Mouse (Mus musculus): ENCODE results near the gene Ccdc148. TPM values are rescaled to one million over a fixed set of nuclear protein-coding genes. Genes with fewer than 3 reads are reported as not detected.

Gene Ccdc148
- polyA plus RNA-seq, 1 experiment from 2014 or later: 1.0 TPM

- no peak overlapping the region for H3K9ac ChIP-seq (ENCODE audit: low read length)
- no peak for ATAC-seq (replicated peaks; ENCODE audit: extremely low read depth, insufficient read depth, low FRiP score)
- H3K4me1 ChIP-seq (ENCODE audit: control insufficient read depth, insufficient read depth, low read length): no peaks in the 10 kb centered on the region
- no peaks in the 10 kb centered on the region for H3K27me3 ChIP-seq (ENCODE audit: control insufficient read depth, insufficient read depth, low read length)
- H3K27ac ChIP-seq (ENCODE audit: low read length): no peak overlapping the region
- H3K4me3 ChIP-seq (ENCODE audit: low read length): no peak overlapping the region
- H3K9me3 ChIP-seq (replicated peaks; ENCODE audit: control insufficient read depth, low read length): no peaks in the 10 kb centered on the region
- no peaks in the 10 kb centered on the region for H3K36me3 ChIP-seq (ENCODE audit: control insufficient read depth, insufficient read depth)
- H3K4me2 ChIP-seq (ENCODE audit: low read depth, low read length): no peak overlapping the region
- 92% methylated on average over 2 of the region's 2 CpGs for WGBS
These were observed 234.9 kb downstream of the Ccdc148 start for GRCm38 (mm10) chr2:58925551-58925950.

- Histone ChIP-seq H3K36me3 (ENCODE audit: control insufficient read depth, insufficient read depth) (no peaks in the 10 kb centered on the region), H3K4me1 (ENCODE audit: control insufficient read depth, insufficient read depth, low read length) (no peaks in the 10 kb centered on the region), H3K4me2 (ENCODE audit: low read depth, low read length) (no peak overlapping the region), H3K9ac (ENCODE audit: low read length) (no peak overlapping the region), H3K4me3 (ENCODE audit: low read length) (no peak overlapping the region), H3K27ac (ENCODE audit: low read length) (no peak overlapping the region), H3K27me3 (ENCODE audit: control insufficient read depth, insufficient read depth, low read length) (no peaks in the 10 kb centered on the region), H3K9me3 (replicated peaks; ENCODE audit: control insufficient read depth, low read length) (0 out of 2 replicates have a peak, but pooled peaks cover under 1% of the 10 kb centered on the region)
- ATAC-seq (replicated peaks; ENCODE audit: extremely low read depth, insufficient read depth, low FRiP score): no peak
- 63% methylated on average over 4 of the region's 4 CpGs for WGBS
These were observed 242.1 kb downstream of the Ccdc148 start for GRCm38 (mm10) chr2:58918351-58918750.

- H3K36me3 ChIP-seq (ENCODE audit: control insufficient read depth, insufficient read depth): no peaks in the 10 kb centered on the region
- H3K4me3 ChIP-seq (ENCODE audit: low read length): no peak overlapping the region
- 92% methylated on average over 9 of the region's 9 CpGs for WGBS
- peaks cover 4% of the 10 kb centered on the region; the same call in 1 of the 2 replicates for H3K4me1 ChIP-seq (ENCODE audit: control insufficient read depth, insufficient read depth, low read length)
- H3K27ac ChIP-seq (ENCODE audit: low read length): no peak overlapping the region
- no peak for ATAC-seq (replicated peaks; ENCODE audit: extremely low read depth, insufficient read depth, low FRiP score)
- no peak overlapping the region for H3K4me2 ChIP-seq (ENCODE audit: low read depth, low read length)
- 0 out of 2 replicates have a peak, but pooled peaks cover 2% of the 10 kb centered on the region for H3K9me3 ChIP-seq (replicated peaks; ENCODE audit: control insufficient read depth, low read length)
- no peaks in the 10 kb centered on the region for H3K27me3 ChIP-seq (ENCODE audit: control insufficient read depth, insufficient read depth, low read length)
- H3K9ac ChIP-seq (ENCODE audit: low read length): no peak overlapping the region
These were observed 248.1 kb downstream of the Ccdc148 start for GRCm38 (mm10) chr2:58912339-58912738.

GRCm38 (mm10) chr2:58906814-58907516, 253.5 kb downstream of the Ccdc148 start:
- Histone ChIP-seq H3K9ac (ENCODE audit: low read length) (peak overlapping the region; percentile 60), H3K36me3 (ENCODE audit: control insufficient read depth, insufficient read depth) (no peaks in the 10 kb centered on the region), H3K4me3 (ENCODE audit: low read length) (peak overlapping the region; percentile 40), H3K9me3 (replicated peaks; ENCODE audit: control insufficient read depth, low read length) (no peaks in the 10 kb centered on the region), H3K27ac (ENCODE audit: low read length) (no peak overlapping the region), H3K4me2 (ENCODE audit: low read depth, low read length) (peak overlapping the region; percentile 67), H3K4me1 (ENCODE audit: control insufficient read depth, insufficient read depth, low read length) (peaks cover 10% of the 10 kb centered on the region), H3K27me3 (ENCODE audit: control insufficient read depth, insufficient read depth, low read length) (no peaks in the 10 kb centered on the region)
- ATAC-seq (replicated peaks; ENCODE audit: extremely low read depth, insufficient read depth, low FRiP score): no peak
- 22% methylated on average over 14 of the region's 14 CpGs for WGBS

- 48% methylated on average over 4 of the region's 4 CpGs for WGBS
- ATAC-seq (replicated peaks; ENCODE audit: extremely low read depth, insufficient read depth, low FRiP score): no peak
- no peaks in the 10 kb centered on the region for H3K27me3 ChIP-seq (ENCODE audit: control insufficient read depth, insufficient read depth, low read length)
These were observed 255.4 kb downstream of the Ccdc148 start for GRCm38 (mm10) chr2:58905057-58905456.

GRCm38 (mm10) chr2:58879876-58880275, 280.6 kb downstream of the Ccdc148 start:
- 57% methylated on average over 3 of the region's 3 CpGs for WGBS

More at GRCm38 (mm10) chr2:58905057-58905456, 255.4 kb downstream of the Ccdc148 start:
- Histone ChIP-seq H3K4me3 (ENCODE audit: low read length) (no peak overlapping the region), H3K9me3 (replicated peaks; ENCODE audit: control insufficient read depth, low read length) (no peaks in the 10 kb centered on the region), H3K4me2 (ENCODE audit: low read depth, low read length) (no peak overlapping the region), H3K36me3 (ENCODE audit: control insufficient read depth, insufficient read depth) (no peaks in the 10 kb centered on the region), H3K9ac (ENCODE audit: low read length) (no peak overlapping the region), H3K27ac (ENCODE audit: low read length) (no peak overlapping the region), H3K4me1 (ENCODE audit: control insufficient read depth, insufficient read depth, low read length) (peaks cover 10% of the 10 kb centered on the region)

GRCm38 (mm10) chr2:58859134-58859533, 301.3 kb downstream of the Ccdc148 start, which contains the start of gene Gm11099:
Gene Gm11099, plus strand, starts transcription at chr2:58859434.
- Histone ChIP-seq H3K9ac (ENCODE audit: low read length) (no peak within 1 kb of the TSS), H3K4me2 (ENCODE audit: low read depth, low read length) (no peak within 1 kb of the TSS), H3K9me3 (replicated peaks; ENCODE audit: control insufficient read depth, low read length) (no peaks in the 10 kb centered on the region), H3K27me3 (ENCODE audit: control insufficient read depth, insufficient read depth, low read length) (no peaks in the 10 kb centered on the region), H3K4me3 (ENCODE audit: low read length) (no peak within 1 kb of the TSS), H3K27ac (ENCODE audit: low read length) (no peak within 1 kb of the TSS), H3K4me1 (ENCODE audit: control insufficient read depth, insufficient read depth, low read length) (no peaks in the 10 kb centered on the region), H3K36me3 (ENCODE audit: control insufficient read depth, insufficient read depth) (no peaks in the 10 kb centered on the region)
- 85% methylated on average over 5 of the region's 5 CpGs for WGBS
- no peak for ATAC-seq (replicated peaks; ENCODE audit: extremely low read depth, insufficient read depth, low FRiP score)

More at GRCm38 (mm10) chr2:58879876-58880275, 280.6 kb downstream of the Ccdc148 start:
- H3K9me3 ChIP-seq (replicated peaks; ENCODE audit: control insufficient read depth, low read length): no peaks in the 10 kb centered on the region
- no peak for ATAC-seq (replicated peaks; ENCODE audit: extremely low read depth, insufficient read depth, low FRiP score)
- H3K9ac ChIP-seq (ENCODE audit: low read length): no peak overlapping the region
- no peaks in the 10 kb centered on the region for H3K27me3 ChIP-seq (ENCODE audit: control insufficient read depth, insufficient read depth, low read length)
- H3K36me3 ChIP-seq (ENCODE audit: control insufficient read depth, insufficient read depth): no peaks in the 10 kb centered on the region
- no peak overlapping the region for H3K4me3 ChIP-seq (ENCODE audit: low read length)
- no peak overlapping the region for H3K27ac ChIP-seq (ENCODE audit: low read length)
- H3K4me1 ChIP-seq (ENCODE audit: control insufficient read depth, insufficient read depth, low read length): no peaks in the 10 kb centered on the region
- H3K4me2 ChIP-seq (ENCODE audit: low read depth, low read length): no peak overlapping the region

GRCm38 (mm10) chr2:58844499-58844898, 316.0 kb downstream of the Ccdc148 start:
- 36% methylated on average over 10 of the region's 10 CpGs for WGBS
- Histone ChIP-seq H3K9me3 (replicated peaks; ENCODE audit: control insufficient read depth, low read length) (peaks cover 4% of the 10 kb centered on the region; the same call in 1 of the 2 replicates), H3K27ac (ENCODE audit: low read length) (no peak overlapping the region), H3K9ac (ENCODE audit: low read length) (no peak overlapping the region), H3K4me2 (ENCODE audit: low read depth, low read length) (no peak overlapping the region), H3K27me3 (ENCODE audit: control insufficient read depth, insufficient read depth, low read length) (no peaks in the 10 kb centered on the region), H3K36me3 (ENCODE audit: control insufficient read depth, insufficient read depth) (no peaks in the 10 kb centered on the region), H3K4me3 (ENCODE audit: low read length) (no peak overlapping the region), H3K4me1 (ENCODE audit: control insufficient read depth, insufficient read depth, low read length) (no peaks in the 10 kb centered on the region)
- ATAC-seq (replicated peaks; ENCODE audit: extremely low read depth, insufficient read depth, low FRiP score): no peak

- Histone ChIP-seq H3K4me1 (ENCODE audit: control insufficient read depth, insufficient read depth, low read length) (no peaks in the 10 kb centered on the region), H3K9ac (ENCODE audit: low read length) (no peak overlapping the region), H3K27me3 (ENCODE audit: control insufficient read depth, insufficient read depth, low read length) (no peaks in the 10 kb centered on the region), H3K4me3 (ENCODE audit: low read length) (no peak overlapping the region), H3K27ac (ENCODE audit: low read length) (no peak overlapping the region), H3K36me3 (ENCODE audit: control insufficient read depth, insufficient read depth) (no peaks in the 10 kb centered on the region), H3K4me2 (ENCODE audit: low read depth, low read length) (no peak overlapping the region), H3K9me3 (replicated peaks; ENCODE audit: control insufficient read depth, low read length) (peaks cover 4% of the 10 kb centered on the region; the same call in 1 of the 2 replicates)
- WGBS: 76% methylated on average over 4 of the region's 4 CpGs
- no peak for ATAC-seq (replicated peaks; ENCODE audit: extremely low read depth, insufficient read depth, low FRiP score)
These were observed 318.0 kb downstream of the Ccdc148 start for GRCm38 (mm10) chr2:58842443-58842842.
